Mouse (Mus musculus): ENCODE measurements at regions not wholly inside any gene's neighbourhood (a gene's known extent, or its start where the extent isn't known, plus 50 kb on each side); places are given as distances from the start of the nearest gene placed in this dataset.

DNA sequence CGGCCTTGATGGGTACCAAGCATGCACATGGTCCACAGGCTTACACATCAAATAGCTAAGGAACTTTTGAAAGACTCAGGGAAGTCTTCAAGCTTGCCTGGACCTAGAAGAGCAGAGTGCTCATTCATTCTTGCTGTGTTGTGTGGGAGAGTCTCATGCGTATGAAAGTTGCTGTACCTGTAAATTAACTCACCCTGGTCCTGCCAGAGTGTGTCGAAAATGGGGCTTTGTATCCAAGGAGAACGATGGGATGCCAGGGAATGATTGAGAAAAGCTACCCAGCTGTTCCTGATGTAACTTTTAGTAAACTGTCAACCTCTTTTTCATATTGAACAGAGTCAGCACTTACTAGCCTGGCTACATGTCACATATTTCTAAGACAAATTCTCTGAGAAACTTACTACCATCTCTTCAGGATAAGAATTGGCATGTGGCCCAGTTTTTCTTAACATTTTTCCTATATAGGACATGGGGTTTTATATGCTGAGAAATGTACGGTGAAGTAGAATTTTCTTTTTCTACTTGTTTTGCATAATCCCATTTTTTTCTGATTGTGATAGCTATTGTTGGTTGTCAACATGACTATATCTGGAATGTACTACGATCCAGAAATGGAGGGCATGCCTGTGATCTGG, 95.0 kb upstream of the Rreb1 start:
- TF ChIP-seq CTCF (IDR thresholded peaks at IDR 0.05; ENCODE audit: low read depth) (no peak), EP300 (optimal IDR thresholded peaks at IDR 0.05) (no peak)

Data from stomach, postnatal 0 days (tissue).